Mouse (Mus musculus): Measurements from ENCODE around the gene Atp11b.

The Atp11b gene

GRCm38 (mm10) chr3:35802040-35802439 is 48.1 kb downstream of the Atp11b start:
- no peak for DNase-seq

- DNase-seq, result no peak
These were observed 66.0 kb downstream of the Atp11b start for GRCm38 (mm10) chr3:35819887-35820286.

- no peak for DNase-seq
These were observed 68.1 kb downstream of the Atp11b start for GRCm38 (mm10) chr3:35822036-35822435.

GRCm38 (mm10) chr3:35849326-35849725 is 95.4 kb downstream of the Atp11b start:
- no peak for DNase-seq

- no peak for DNase-seq
These were observed 129.4 kb downstream of the Atp11b start for GRCm38 (mm10) chr3:35883267-35883666.

- no peak for DNase-seq
These were observed 135.6 kb downstream of the Atp11b start for GRCm38 (mm10) chr3:35889531-35889930.

GRCm38 (mm10) chr3:35891123-35891522 is 137.2 kb downstream of the Atp11b start:
- DNase-seq, result no peak

GRCm38 (mm10) chr3:35893156-35893555 is 139.2 kb downstream of the Atp11b start:
- no peak for DNase-seq

GRCm38 (mm10) chr3:35897900-35898299 is 144.0 kb downstream of the Atp11b start:
- no peak for DNase-seq

- DNase-seq, result no peak
These were observed 145.2 kb downstream of the Atp11b start for GRCm38 (mm10) chr3:35899109-35899508.

GRCm38 (mm10) chr3:35900555-35901204 is 146.8 kb downstream of the Atp11b start:
- no peak for DNase-seq

Measured in kidney, adult 18-20 months (tissue).